Mouse (Mus musculus): Measurements from ENCODE around the gene Cyb561d2. TPM values are rescaled to one million over a fixed set of nuclear protein-coding genes. Genes with fewer than 3 reads are reported as not detected.

Gene Cyb561d2
- polyA plus RNA-seq, 1 experiment from 2014 or later, result 50.1 TPM

GRCm38 (mm10) chr9:107586504-107586903, 44.5 kb upstream of the Cyb561d2 start:
- Histone ChIP-seq H3K9ac (ENCODE audit: low read depth, low read length) (no peak overlapping the region), H3K36me3 (ENCODE audit: insufficient read depth, low read length) (peaks cover 24% of the 10 kb centered on the region), H3K27me3 (ENCODE audit: insufficient read depth, low read length) (no peaks in the 10 kb centered on the region), H3K4me2 (ENCODE audit: low read length) (no peak overlapping the region), H3K27ac (no peak overlapping the region), H3K4me3 (replicated peaks; ENCODE audit: low read depth, low read length) (no peak overlapping the region), H3K4me1 (replicated peaks; ENCODE audit: insufficient read depth, low read length) (peaks cover 16% of the 10 kb centered on the region), H3K9me3 (replicated peaks; ENCODE audit: low read length) (no peaks in the 10 kb centered on the region)
- no peak for TF ChIP-seq CTCF (IDR thresholded peaks at IDR 0.05; ENCODE audit: low read depth)
- WGBS, result 85% methylated on average over 5 of the region's 5 CpGs
- ATAC-seq (replicated peaks; ENCODE audit: low FRiP score, low read depth) (no peak), DNase-seq (ENCODE audit: low spot score) (no peak)

DNA sequence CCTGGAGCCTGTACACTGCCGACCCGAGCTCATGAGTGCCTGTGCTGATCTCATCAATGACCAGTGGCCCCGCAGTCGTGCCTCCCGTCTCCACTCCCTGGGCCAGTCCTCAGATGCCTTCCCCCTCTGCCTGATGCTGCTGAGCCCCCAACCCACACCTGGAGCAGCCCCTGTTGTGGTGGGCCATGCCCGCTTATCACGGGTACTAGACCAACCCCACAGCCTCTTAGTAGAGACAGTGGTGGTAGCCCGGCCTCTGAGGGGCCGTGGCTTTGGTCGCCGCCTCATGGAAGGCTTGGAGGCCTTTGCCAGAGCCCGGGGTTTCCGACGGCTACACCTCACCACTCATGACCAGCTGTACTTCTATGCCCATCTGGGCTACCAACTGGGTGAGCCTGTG, 41.2 kb upstream of the Cyb561d2 start:
- Histone ChIP-seq H3K27ac (no peak overlapping the region), H3K4me1 (replicated peaks; ENCODE audit: insufficient read depth, low read length) (peaks cover 11% of the 10 kb centered on the region), H3K9me3 (replicated peaks; ENCODE audit: low read length) (no peaks in the 10 kb centered on the region), H3K27me3 (ENCODE audit: insufficient read depth, low read length) (no peaks in the 10 kb centered on the region), H3K4me2 (ENCODE audit: low read length) (no peak overlapping the region), H3K4me3 (replicated peaks; ENCODE audit: low read depth, low read length) (no peak overlapping the region), H3K9ac (ENCODE audit: low read depth, low read length) (0 out of 2 replicates have a peak overlapping the region, but pooled peaks have one; percentile 13), H3K36me3 (ENCODE audit: insufficient read depth, low read length) (peaks cover 8% of the 10 kb centered on the region; the same call in 1 of the 2 replicates)
- DNase-seq (ENCODE audit: low spot score) (no peak), ATAC-seq (replicated peaks; ENCODE audit: low FRiP score, low read depth) (no peak)
- no peak for TF ChIP-seq CTCF (IDR thresholded peaks at IDR 0.05; ENCODE audit: low read depth)
- WGBS, result 95% methylated on average over 14 of the region's 14 CpGs

DNA sequence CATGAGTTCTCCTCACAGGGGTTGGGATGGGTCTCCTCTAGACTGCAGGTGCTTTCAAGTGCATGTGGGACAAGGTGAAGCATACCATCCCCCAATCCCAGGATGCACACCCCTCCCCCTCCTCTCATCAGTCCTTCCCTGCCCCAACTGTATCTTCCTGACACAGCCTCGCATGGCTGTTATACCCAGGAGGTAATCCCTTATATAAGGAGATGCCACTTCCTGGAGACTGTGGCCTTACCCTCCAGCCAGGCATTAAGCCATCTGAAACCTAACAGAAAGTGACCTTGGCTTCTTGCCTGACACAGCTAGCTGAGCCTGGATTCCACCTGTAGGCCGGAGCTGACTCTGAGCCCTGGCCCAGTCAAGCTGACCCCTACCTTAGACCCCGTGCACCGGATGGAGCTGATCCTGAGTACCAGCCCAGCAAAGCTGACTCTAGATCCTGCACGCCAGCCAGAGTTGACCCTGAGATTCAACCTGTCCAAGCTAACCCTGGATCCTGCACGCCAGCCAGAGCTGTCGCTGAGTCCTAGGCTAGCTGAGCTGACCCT, 40.6 kb upstream of the Cyb561d2 start:
- H3K9ac ChIP-seq (ENCODE audit: low read depth, low read length), result 0 out of 2 replicates have a peak overlapping the region, but pooled peaks have one; percentile 13
- WGBS, result 88% methylated on average over 7 of the region's 7 CpGs
- H3K9me3 ChIP-seq (replicated peaks; ENCODE audit: low read length), result no peaks in the 10 kb centered on the region
- DNase-seq (ENCODE audit: low spot score) (no peak), ATAC-seq (replicated peaks; ENCODE audit: low FRiP score, low read depth) (no peak)
- H3K27ac ChIP-seq, result no peak overlapping the region
- no peaks in the 10 kb centered on the region for H3K27me3 ChIP-seq (ENCODE audit: insufficient read depth, low read length)
- peaks cover 8% of the 10 kb centered on the region; the same call in 1 of the 2 replicates for H3K36me3 ChIP-seq (ENCODE audit: insufficient read depth, low read length)
- no peak overlapping the region for H3K4me2 ChIP-seq (ENCODE audit: low read length)
- no peak overlapping the region for H3K4me3 ChIP-seq (replicated peaks; ENCODE audit: low read depth, low read length)
- TF ChIP-seq CTCF (IDR thresholded peaks at IDR 0.05; ENCODE audit: low read depth), result no peak
- H3K4me1 ChIP-seq (replicated peaks; ENCODE audit: insufficient read depth, low read length), result peaks cover 11% of the 10 kb centered on the region; the same call in 1 of the 2 replicates

DNA sequence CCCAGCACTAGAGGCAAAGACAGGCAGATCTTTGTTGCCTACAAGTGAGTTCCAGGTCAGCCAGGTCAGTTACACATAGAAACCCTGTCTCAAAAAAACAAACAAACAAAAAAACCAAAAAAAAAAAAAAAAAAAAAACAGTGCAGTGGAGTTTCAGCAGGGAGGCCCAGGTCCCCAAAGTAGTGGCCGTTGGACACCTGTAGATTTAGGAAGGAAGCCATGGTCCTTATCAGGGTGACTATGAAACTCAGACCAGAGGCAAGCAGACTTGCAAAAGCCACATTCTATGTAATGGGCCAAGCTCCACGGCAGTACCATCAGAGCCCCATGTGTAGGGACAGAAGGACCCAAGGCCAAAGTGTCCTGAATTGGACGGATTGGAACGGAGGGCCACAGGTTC, 39.6 kb upstream of the Cyb561d2 start:
- WGBS, result 77% methylated on average over 4 of the region's 4 CpGs
- peaks cover 17% of the 10 kb centered on the region for H3K4me1 ChIP-seq (replicated peaks; ENCODE audit: insufficient read depth, low read length)

GRCm38 (mm10) chr9:107580501-107581317, 38.7 kb upstream of the Cyb561d2 start, which contains the start of gene Hyal3:
TSS of gene Hyal3 (plus strand) at chr9:107580818.
- Histone ChIP-seq H3K4me3 (replicated peaks; ENCODE audit: low read depth, low read length) (peak within 1 kb of the TSS; percentile 63), H3K27ac (peak within 1 kb of the TSS; percentile 96), H3K4me2 (ENCODE audit: low read length) (peak within 1 kb of the TSS; percentile 90), H3K9me3 (replicated peaks; ENCODE audit: low read length) (no peaks in the 10 kb centered on the region), H3K36me3 (ENCODE audit: insufficient read depth, low read length) (peaks cover 8% of the 10 kb centered on the region; the same call in 1 of the 2 replicates), H3K4me1 (replicated peaks; ENCODE audit: insufficient read depth, low read length) (peaks cover 20% of the 10 kb centered on the region), H3K9ac (ENCODE audit: low read depth, low read length) (peak within 1 kb of the TSS; percentile 86), H3K27me3 (ENCODE audit: insufficient read depth, low read length) (no peaks in the 10 kb centered on the region)
- TF ChIP-seq CTCF (IDR thresholded peaks at IDR 0.05; ENCODE audit: low read depth), result no peak
- ATAC-seq (replicated peaks; ENCODE audit: low FRiP score, low read depth) (peak; percentile 61), DNase-seq (ENCODE audit: low spot score) (peak; percentile 97)
- under 1% methylated on average over 32 of the region's 32 CpGs for WGBS

More for the DNA sequence above, 39.6 kb upstream of the Cyb561d2 start:
- no peak for TF ChIP-seq CTCF (IDR thresholded peaks at IDR 0.05; ENCODE audit: low read depth)
- H3K9ac ChIP-seq (ENCODE audit: low read depth, low read length), result peak overlapping the region; percentile 86
- ATAC-seq (replicated peaks; ENCODE audit: low FRiP score, low read depth), result no peak
- H3K27ac ChIP-seq, result peak overlapping the region; percentile 96; the same call in 1 of the 2 replicates
- no peaks in the 10 kb centered on the region for H3K27me3 ChIP-seq (ENCODE audit: insufficient read depth, low read length)
- H3K36me3 ChIP-seq (ENCODE audit: insufficient read depth, low read length), result peaks cover 8% of the 10 kb centered on the region; the same call in 1 of the 2 replicates
- DNase-seq (ENCODE audit: low spot score), result no peak
- peak overlapping the region; percentile 63 for H3K4me3 ChIP-seq (replicated peaks; ENCODE audit: low read depth, low read length)
- H3K4me2 ChIP-seq (ENCODE audit: low read length), result peak overlapping the region; percentile 90
- H3K9me3 ChIP-seq (replicated peaks; ENCODE audit: low read length), result no peaks in the 10 kb centered on the region

Measured in kidney, postnatal 0 days (tissue).